Mouse (Mus musculus) hindbrain, embryonic 16.5 days (tissue): ENCODE results near the gene Grik4. TPM values are rescaled to one million over a fixed set of nuclear protein-coding genes. Genes with fewer than 3 reads are reported as not detected.

Experiments
- ATAC-seq: fragments of 200-750 bp; cut with Nextera tagmentation; 2 replicates; pipeline ENCODE4 v1.8.0; 2017; ENCODE audit warnings: moderate TSS enrichment, moderate library complexity
- H3K27ac ChIP-seq: fragments of 300-500 bp; sonication (generic); 2 replicates; pipeline ENCODE4 v1.5.1; 2014; ENCODE audit warnings: low read depth, mild to moderate bottlenecking, control low read depth, low read length, moderate library complexity
- H3K27me3 ChIP-seq: fragments of 300-500 bp; sonication (generic); replicated peaks from 2 replicates; pipeline ENCODE4 v1.6.1; 2014; ENCODE audit warnings: low read length; ENCODE audit not compliant: control insufficient read depth, insufficient read depth
- H3K36me3 ChIP-seq: fragments of 300-500 bp; sonication (generic); 2 replicates; pipeline ENCODE4 v1.6.1; 2014; ENCODE audit warnings: mild to moderate bottlenecking, low read length, moderate library complexity, mixed read lengths; ENCODE audit not compliant: control insufficient read depth, insufficient read depth
- H3K4me1 ChIP-seq: fragments of 300-500 bp; sonication (generic); 2 replicates; pipeline ENCODE4 v1.6.1; 2014; ENCODE audit warnings: low read depth, low read length; ENCODE audit not compliant: control insufficient read depth, insufficient read depth
- H3K4me2 ChIP-seq: fragments of 300-500 bp; sonication (generic); 2 replicates; pipeline ENCODE4 v1.6.1; 2014; ENCODE audit warnings: mild to moderate bottlenecking, low read length, control low read depth, moderate library complexity
- H3K4me3 ChIP-seq: fragments of 300-500 bp; sonication (generic); 2 replicates; pipeline ENCODE4 v1.5.1; 2014; ENCODE audit warnings: mild to moderate bottlenecking, low read length, control low read depth, moderate library complexity
- H3K9ac ChIP-seq: fragments of 300-500 bp; sonication (generic); 2 replicates; pipeline ENCODE4 v1.6.1; 2014; ENCODE audit warnings: low read depth, mild to moderate bottlenecking, control low read depth, low read length, moderate library complexity
- H3K9me3 ChIP-seq: fragments of 300-500 bp; sonication (generic); 2 replicates; pipeline ENCODE4 v1.6.1; 2014; ENCODE audit warnings: mild to moderate bottlenecking, low read length, moderate library complexity; ENCODE audit not compliant: control insufficient read depth
- WGBS: fragments of 180-500 bp; shearing (Covaris S2); extraction: QIAGEN DNeasy Blood & Tissue Kit; methylation state at CpG from one replicate; pipeline ENCODE4 v1.1.7; 2014; 5-methylcytosine and 5-hydroxymethylcytosine counted together
- polyA plus RNA-seq: library from polyadenylated mRNA; unstranded; fragments of >200 nt; fragmentation: Nextera tagmentation; extraction: Ambion mirVana; gene quantifications from 2 replicates; pipeline ENCODE4 v1.2.1, GENCODE M21; 2015

The Grik4 gene
- polyA plus RNA-seq, 1 experiment from 2014 or later: 11.4 TPM

- H3K4me2 ChIP-seq: no peak overlapping the region
- no peaks in the 10 kb centered on the region for H3K9me3 ChIP-seq
- H3K27me3 ChIP-seq: no peaks in the 10 kb centered on the region
- no peak overlapping the region for H3K4me3 ChIP-seq
- WGBS: 92% methylated on average over 5 of the region's 5 CpGs
- no peaks in the 10 kb centered on the region for H3K36me3 ChIP-seq
- H3K9ac ChIP-seq: no peak overlapping the region
- peaks cover 4% of the 10 kb centered on the region; the same call in 1 of the 2 replicates for H3K4me1 ChIP-seq
- no peak overlapping the region for H3K27ac ChIP-seq
- ATAC-seq: no peak
These were observed 100.0 kb downstream of the Grik4 start for GRCm38 (mm10) chr9:42844301-42844700.

GRCm38 (mm10) chr9:42838299-42838698 lies 106.0 kb downstream of the Grik4 start:
- WGBS: 76% methylated on average over 5 of the region's 5 CpGs
- no peak overlapping the region for H3K4me2 ChIP-seq
- H3K27ac ChIP-seq: no peak overlapping the region
- no peak for ATAC-seq
- no peaks in the 10 kb centered on the region for H3K27me3 ChIP-seq
- H3K9ac ChIP-seq: no peak overlapping the region
- H3K4me3 ChIP-seq: no peak overlapping the region
- H3K9me3 ChIP-seq: no peaks in the 10 kb centered on the region
- H3K4me1 ChIP-seq: no peaks in the 10 kb centered on the region
- H3K36me3 ChIP-seq: no peaks in the 10 kb centered on the region

GRCm38 (mm10) chr9:42837498-42837897 lies 106.8 kb downstream of the Grik4 start:
- Histone ChIP-seq H3K4me3 (no peak overlapping the region), H3K27ac (no peak overlapping the region), H3K4me1 (no peaks in the 10 kb centered on the region), H3K9me3 (no peaks in the 10 kb centered on the region), H3K4me2 (no peak overlapping the region), H3K36me3 (no peaks in the 10 kb centered on the region), H3K27me3 (no peaks in the 10 kb centered on the region), H3K9ac (no peak overlapping the region)
- no peak for ATAC-seq
- 79% methylated on average over 6 of the region's 6 CpGs for WGBS

- 76% methylated on average over 6 of the region's 6 CpGs for WGBS
- H3K4me1 ChIP-seq: no peaks in the 10 kb centered on the region
- ATAC-seq: no peak
These were observed 112.7 kb downstream of the Grik4 start for GRCm38 (mm10) chr9:42831558-42831957.

GRCm38 (mm10) chr9:42819247-42819646 lies 125.0 kb downstream of the Grik4 start:
- no peaks in the 10 kb centered on the region for H3K9me3 ChIP-seq
- WGBS: 36% methylated on average over 3 of the region's 3 CpGs
- no peak overlapping the region for H3K4me2 ChIP-seq
- no peaks in the 10 kb centered on the region for H3K4me1 ChIP-seq
- no peak overlapping the region for H3K9ac ChIP-seq
- no peak for ATAC-seq
- H3K27ac ChIP-seq: no peak overlapping the region
- no peaks in the 10 kb centered on the region for H3K36me3 ChIP-seq
- H3K27me3 ChIP-seq: no peaks in the 10 kb centered on the region
- no peak overlapping the region for H3K4me3 ChIP-seq

More at GRCm38 (mm10) chr9:42831558-42831957, 112.7 kb downstream of the Grik4 start:
- no peaks in the 10 kb centered on the region for H3K36me3 ChIP-seq
- H3K4me2 ChIP-seq: no peak overlapping the region
- H3K27ac ChIP-seq: no peak overlapping the region
- H3K9ac ChIP-seq: no peak overlapping the region
- no peaks in the 10 kb centered on the region for H3K27me3 ChIP-seq
- no peaks in the 10 kb centered on the region for H3K9me3 ChIP-seq
- H3K4me3 ChIP-seq: no peak overlapping the region

GRCm38 (mm10) chr9:42816815-42817214 lies 127.5 kb downstream of the Grik4 start:
- H3K9ac ChIP-seq: no peak overlapping the region
- no peak for ATAC-seq
- no peaks in the 10 kb centered on the region for H3K27me3 ChIP-seq

GRCm38 (mm10) chr9:42809146-42809545 lies 135.1 kb downstream of the Grik4 start:
- Histone ChIP-seq H3K27ac (no peak overlapping the region), H3K27me3 (no peaks in the 10 kb centered on the region), H3K4me1 (no peaks in the 10 kb centered on the region), H3K4me3 (no peak overlapping the region), H3K9ac (no peak overlapping the region), H3K4me2 (no peak overlapping the region), H3K9me3 (peaks cover 2% of the 10 kb centered on the region; the same call in 1 of the 2 replicates), H3K36me3 (no peaks in the 10 kb centered on the region)
- WGBS: 97% methylated on average over 3 of the region's 3 CpGs
- no peak for ATAC-seq

More at GRCm38 (mm10) chr9:42816815-42817214, 127.5 kb downstream of the Grik4 start:
- H3K4me1 ChIP-seq: no peaks in the 10 kb centered on the region
- no peak overlapping the region for H3K27ac ChIP-seq
- no peaks in the 10 kb centered on the region for H3K36me3 ChIP-seq
- H3K9me3 ChIP-seq: peaks cover 2% of the 10 kb centered on the region; the same call in 1 of the 2 replicates
- no peak overlapping the region for H3K4me3 ChIP-seq
- H3K4me2 ChIP-seq: no peak overlapping the region
- 67% methylated on average over 1 of the region's 1 CpGs for WGBS

GRCm38 (mm10) chr9:42808394-42808793 lies 135.9 kb downstream of the Grik4 start:
- no peak overlapping the region for H3K27ac ChIP-seq
- no peak overlapping the region for H3K9ac ChIP-seq
- ATAC-seq: no peak
- WGBS: 70% methylated on average over 9 of the region's 9 CpGs
- H3K36me3 ChIP-seq: no peaks in the 10 kb centered on the region
- H3K4me3 ChIP-seq: no peak overlapping the region
- H3K4me2 ChIP-seq: no peak overlapping the region
- no peaks in the 10 kb centered on the region for H3K4me1 ChIP-seq
- H3K9me3 ChIP-seq: no peaks in the 10 kb centered on the region
- H3K27me3 ChIP-seq: no peaks in the 10 kb centered on the region

- ATAC-seq: peak; percentile 84
- H3K9me3 ChIP-seq: no peaks in the 10 kb centered on the region
- H3K4me1 ChIP-seq: peaks cover 9% of the 10 kb centered on the region
- no peaks in the 10 kb centered on the region for H3K36me3 ChIP-seq
- no peaks in the 10 kb centered on the region for H3K27me3 ChIP-seq
- no peak overlapping the region for H3K4me2 ChIP-seq
- 67% methylated on average over 3 of the region's 3 CpGs for WGBS
- no peak overlapping the region for H3K9ac ChIP-seq
- H3K27ac ChIP-seq: no peak overlapping the region
- no peak overlapping the region for H3K4me3 ChIP-seq
These were observed 141.2 kb downstream of the Grik4 start for GRCm38 (mm10) chr9:42803061-42803491.

- H3K4me2 ChIP-seq: no peak overlapping the region
- no peaks in the 10 kb centered on the region for H3K9me3 ChIP-seq
- 71% methylated on average over 11 of the region's 11 CpGs for WGBS
- peaks cover 9% of the 10 kb centered on the region for H3K4me1 ChIP-seq
- no peaks in the 10 kb centered on the region for H3K36me3 ChIP-seq
- no peak overlapping the region for H3K4me3 ChIP-seq
- no peak overlapping the region for H3K27ac ChIP-seq
- ATAC-seq: no peak
- no peak overlapping the region for H3K9ac ChIP-seq
- no peaks in the 10 kb centered on the region for H3K27me3 ChIP-seq
These were observed 142.4 kb downstream of the Grik4 start for GRCm38 (mm10) chr9:42801929-42802328.
